Mouse (Mus musculus) effector memory CD4-positive, alpha-beta T cell, adult 7 months (primary cell): Measurements from ENCODE around the gene Ufsp1. TPM values are rescaled to one million over a fixed set of nuclear protein-coding genes. Genes with fewer than 3 reads are reported as not detected.

Experiments
- polyA plus RNA-seq: library from polyadenylated mRNA; unstranded; fragments of 100-300 nt; shearing (Covaris generic); gene quantifications from one replicate; pipeline ENCODE4 v1.2.1, GENCODE M21; 2017

Ufsp1 gene
- polyA plus RNA-seq, result not detected

GRCm38 (mm10) chr5:137293839-137294743 is at the start of gene Ufsp1:
Ufsp1 (plus strand) TSS chr5:137294629.

GRCm38 (mm10) chr5:137287032-137287952 is 7.1 kb upstream of the Ufsp1 start, which contains the start of gene Ache:
Ache (plus strand) TSS chr5:137287519.

GRCm38 (mm10) chr5:137307071-137307912 is 12.9 kb downstream of the Ufsp1 start, which contains the start of gene Srrt:
Srrt (minus strand) TSS chr5:137307674.

GRCm38 (mm10) chr5:137314193-137315083 is 20.0 kb downstream of the Ufsp1 start, which contains the start of gene Trip6:
Trip6 (minus strand) TSS chr5:137314404.

GRCm38 (mm10) chr5:137333512-137334174 is 39.2 kb downstream of the Ufsp1 start, which contains the start of gene Slc12a9:
Slc12a9 (minus strand) TSS chr5:137333597.

Other genes with a start within 250 kb of the Ufsp1 start
- 44.9 TPM for gene Ap1s1, start 248.5 kb upstream of the Ufsp1 start, polyA plus RNA-seq
- not detected for gene Serpine1, start 222.4 kb upstream of the Ufsp1 start, polyA plus RNA-seq
- gene Trim56, start 178.4 kb upstream of the Ufsp1 start, polyA plus RNA-seq, result 6.6 TPM
- not detected for gene Muc3, start 145.3 kb upstream of the Ufsp1 start, polyA plus RNA-seq
- not detected for gene Muc3a, start 82.2 kb upstream of the Ufsp1 start, polyA plus RNA-seq
- gene Ache, start 7.1 kb upstream of the Ufsp1 start, polyA plus RNA-seq, result not detected
- 81.7 TPM for gene Srrt, start 13.0 kb downstream of the Ufsp1 start, polyA plus RNA-seq
- 2.7 TPM for gene Trip6, start 19.8 kb downstream of the Ufsp1 start, polyA plus RNA-seq
- gene Slc12a9, start 39.0 kb downstream of the Ufsp1 start, polyA plus RNA-seq, result 9.4 TPM
- gene Ephb4, start 55.5 kb downstream of the Ufsp1 start, polyA plus RNA-seq, result not detected
- gene Zan, start 182.4 kb downstream of the Ufsp1 start, polyA plus RNA-seq, result 0.51 TPM
- 24.9 TPM for gene Pop7, start 207.9 kb downstream of the Ufsp1 start, polyA plus RNA-seq
- 7.8 TPM for gene Gigyf1, start 223.9 kb downstream of the Ufsp1 start, polyA plus RNA-seq
- gene Epo, start 238.6 kb downstream of the Ufsp1 start, polyA plus RNA-seq, result not detected
- gene Gnb2, start 238.9 kb downstream of the Ufsp1 start, polyA plus RNA-seq, result 244 TPM